Mouse (Mus musculus): ENCODE data around the gene Bard1. TPM values are rescaled to one million over a fixed set of nuclear protein-coding genes. Genes with fewer than 3 reads are reported as not detected.

Bard1 gene
- polyA plus RNA-seq, 1 experiment: 0.20 TPM

DNA sequence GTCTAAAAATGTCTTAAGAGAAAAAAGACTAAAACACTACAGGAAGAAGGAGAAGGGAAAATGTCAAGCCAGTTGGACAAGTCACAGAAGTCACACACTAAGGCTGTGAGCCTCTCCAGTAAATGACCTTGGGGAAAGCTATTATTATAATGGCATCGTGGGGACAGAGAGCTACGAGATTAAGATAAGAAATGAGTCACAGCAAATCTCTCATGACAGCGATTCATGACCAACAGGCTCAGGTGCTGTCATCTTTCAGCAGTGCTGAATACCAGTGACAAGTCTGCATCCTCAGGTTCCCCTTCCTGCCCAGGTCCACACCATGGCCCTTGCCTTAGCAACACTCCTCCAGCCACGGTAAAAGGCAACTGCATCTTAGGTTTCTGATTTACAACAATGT, 46.8 kb downstream of the Bard1 start:
- peaks cover 35% of the 10 kb centered on the region for H3K4me1 ChIP-seq
- no peak overlapping the region for H3K4me3 ChIP-seq (replicated peaks)
- H3K27me3 ChIP-seq (replicated peaks): no peaks in the 10 kb centered on the region
- no peaks in the 10 kb centered on the region for H3K9me3 ChIP-seq
- H3K36me3 ChIP-seq (replicated peaks; ENCODE audit: low read length): peaks cover 40% of the 10 kb centered on the region
- TF ChIP-seq FLI1 (IDR thresholded peaks at IDR 0.05; ENCODE audit: low read length) (no peak), GATA1 (IDR thresholded peaks at IDR 0.05; ENCODE audit: borderline replicate concordance, low read length) (no peak)

DNA sequence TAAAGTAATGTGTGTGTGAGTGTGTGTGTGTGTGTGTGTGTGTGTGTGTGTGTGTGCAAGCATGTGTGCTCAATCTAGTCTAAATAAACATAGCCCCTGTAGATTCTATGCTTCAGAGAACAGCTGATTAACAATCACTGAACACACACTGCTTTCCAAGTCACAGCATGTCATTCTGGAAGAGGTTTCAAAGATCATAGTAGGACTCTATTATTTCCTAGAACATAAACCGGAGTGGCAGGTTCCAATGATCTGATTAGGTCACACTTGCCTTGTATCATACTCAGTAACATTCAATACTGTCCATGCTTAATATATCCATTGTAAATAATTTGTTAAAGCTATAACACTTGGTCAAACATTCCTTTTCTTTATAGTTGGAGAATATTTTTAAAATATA, 47.5 kb downstream of the Bard1 start:
- Histone ChIP-seq H3K27me3 (replicated peaks) (no peaks in the 10 kb centered on the region), H3K4me1 (peaks cover 38% of the 10 kb centered on the region), H3K4me3 (replicated peaks) (no peak overlapping the region), H3K9me3 (no peaks in the 10 kb centered on the region), H3K36me3 (replicated peaks; ENCODE audit: low read length) (peaks cover 39% of the 10 kb centered on the region)
- TF ChIP-seq GATA1 (IDR thresholded peaks at IDR 0.05; ENCODE audit: borderline replicate concordance, low read length): no peak
- no peak for TF ChIP-seq FLI1 (IDR thresholded peaks at IDR 0.05; ENCODE audit: low read length)

DNA sequence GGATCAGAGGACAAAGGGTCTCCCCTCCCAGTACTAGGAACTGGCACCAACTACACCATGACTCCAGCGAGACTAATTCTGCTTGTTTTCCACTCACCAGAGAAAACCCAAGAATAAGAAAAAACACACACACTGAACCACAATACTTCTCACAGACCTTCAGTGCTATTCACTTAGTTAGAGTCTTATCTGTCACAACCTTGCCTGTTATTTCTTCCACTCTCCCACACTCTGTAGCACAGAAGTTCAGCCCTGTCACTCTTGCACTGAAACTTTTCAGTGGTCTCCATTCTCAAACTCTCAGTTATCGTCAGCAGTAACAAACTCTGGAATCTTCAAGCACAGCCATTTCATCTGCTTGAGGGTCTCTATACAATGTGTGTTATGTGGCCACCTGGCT, 50.2 kb downstream of the Bard1 start:
- Histone ChIP-seq H3K9me3 (no peaks in the 10 kb centered on the region), H3K36me3 (replicated peaks; ENCODE audit: low read length) (peaks cover 35% of the 10 kb centered on the region), H3K4me1 (peaks cover 53% of the 10 kb centered on the region), H3K4me3 (replicated peaks) (no peak overlapping the region), H3K27me3 (replicated peaks) (no peaks in the 10 kb centered on the region)
- TF ChIP-seq GATA1 (IDR thresholded peaks at IDR 0.05; ENCODE audit: borderline replicate concordance, low read length) (no peak), FLI1 (IDR thresholded peaks at IDR 0.05; ENCODE audit: low read length) (no peak)

DNA sequence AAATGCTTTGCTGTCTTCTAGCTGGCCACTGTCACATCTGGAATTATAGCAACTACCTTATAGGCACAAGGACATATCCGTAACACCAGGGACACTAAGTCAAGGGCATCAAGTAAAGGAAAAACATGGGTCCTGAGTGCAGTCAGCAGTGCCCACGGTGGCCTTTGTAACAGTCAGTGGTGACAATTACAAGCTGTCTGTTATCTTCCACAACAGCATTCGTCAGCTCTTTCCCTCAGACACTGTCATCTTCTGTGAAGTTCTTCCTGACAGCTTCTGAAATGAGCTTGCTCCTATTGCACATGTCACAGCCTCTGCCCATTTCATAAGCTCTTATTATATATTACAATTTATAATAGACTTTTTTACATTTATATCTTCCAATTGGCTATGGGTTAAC, 50.7 kb downstream of the Bard1 start:
- Histone ChIP-seq H3K4me1 (peaks cover 53% of the 10 kb centered on the region), H3K4me3 (replicated peaks) (peak overlapping the region; percentile 52), H3K27me3 (replicated peaks) (no peaks in the 10 kb centered on the region), H3K36me3 (replicated peaks; ENCODE audit: low read length) (peaks cover 37% of the 10 kb centered on the region), H3K9me3 (no peaks in the 10 kb centered on the region)
- TF ChIP-seq FLI1 (IDR thresholded peaks at IDR 0.05; ENCODE audit: low read length): no peak
- no peak for TF ChIP-seq GATA1 (IDR thresholded peaks at IDR 0.05; ENCODE audit: borderline replicate concordance, low read length)

DNA sequence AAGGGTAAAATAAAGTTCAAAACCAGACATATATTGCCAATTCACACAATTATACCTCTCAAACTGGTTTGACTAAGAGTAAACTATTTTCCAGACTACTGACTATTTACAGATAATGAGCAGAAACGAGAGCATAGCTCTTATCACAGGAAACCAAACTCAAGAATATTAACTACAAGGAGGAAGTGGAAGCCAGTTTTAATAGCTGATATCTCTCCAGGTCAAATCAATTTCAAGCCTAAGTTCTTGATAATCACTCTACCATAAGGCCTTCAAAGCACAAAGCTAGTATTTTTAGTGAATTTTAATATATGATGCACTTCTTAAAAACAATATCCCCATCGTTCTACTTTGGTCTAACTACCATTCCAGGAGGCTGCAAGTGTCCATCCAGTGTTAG, 57.8 kb downstream of the Bard1 start:
- H3K9me3 ChIP-seq: no peaks in the 10 kb centered on the region
- H3K4me1 ChIP-seq: peaks cover 26% of the 10 kb centered on the region
- H3K4me3 ChIP-seq (replicated peaks): no peak overlapping the region
- TF ChIP-seq FLI1 (IDR thresholded peaks at IDR 0.05; ENCODE audit: low read length) (no peak), GATA1 (IDR thresholded peaks at IDR 0.05; ENCODE audit: borderline replicate concordance, low read length) (no peak)
- H3K27me3 ChIP-seq (replicated peaks): no peaks in the 10 kb centered on the region
- peaks cover 36% of the 10 kb centered on the region for H3K36me3 ChIP-seq (replicated peaks; ENCODE audit: low read length)

DNA sequence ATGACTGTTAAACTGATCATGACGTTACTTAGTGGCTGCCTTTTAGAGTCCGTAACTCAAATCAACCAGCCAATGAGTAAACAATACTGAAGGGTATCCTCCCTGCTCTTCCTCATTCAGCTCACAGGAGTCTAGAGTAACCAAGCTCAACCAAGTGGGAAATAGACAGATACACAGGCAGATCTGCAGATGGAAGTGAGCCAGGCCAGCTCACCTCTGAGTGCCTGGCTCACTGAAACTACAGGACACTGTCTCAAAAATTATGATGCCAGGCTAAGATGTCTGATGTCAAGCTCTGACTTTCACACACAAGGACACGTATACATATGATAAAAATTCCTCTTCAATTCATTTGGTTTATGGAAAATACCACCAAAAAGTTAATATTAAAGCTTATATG, 59.0 kb downstream of the Bard1 start:
- H3K4me1 ChIP-seq: peaks cover 17% of the 10 kb centered on the region
- no peaks in the 10 kb centered on the region for H3K9me3 ChIP-seq
- H3K36me3 ChIP-seq (replicated peaks; ENCODE audit: low read length): peaks cover 41% of the 10 kb centered on the region

DNA sequence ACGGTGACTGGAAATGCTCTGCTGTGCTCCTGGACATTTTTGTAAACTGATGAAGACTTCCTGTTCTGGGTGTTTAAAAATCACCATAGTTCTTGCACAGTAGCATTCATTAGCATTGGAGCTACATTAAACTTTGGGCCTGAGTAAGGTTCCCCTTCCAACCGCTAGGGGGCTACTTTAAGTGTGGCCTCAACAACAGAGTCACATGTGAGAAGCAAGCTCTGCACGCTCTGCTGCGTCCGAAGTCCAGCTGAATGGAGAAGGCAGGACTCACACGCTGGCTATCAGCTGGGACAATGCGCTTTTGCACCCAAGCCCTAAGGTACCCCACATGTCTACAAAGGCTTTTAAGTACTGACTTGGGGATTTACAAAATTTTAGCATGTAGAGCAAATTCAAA, 65.9 kb downstream of the Bard1 start:
- peaks cover 38% of the 10 kb centered on the region for H3K36me3 ChIP-seq (replicated peaks; ENCODE audit: low read length)

More for the DNA sequence above, 59.0 kb downstream of the Bard1 start:
- Histone ChIP-seq H3K27me3 (replicated peaks) (no peaks in the 10 kb centered on the region), H3K4me3 (replicated peaks) (no peak overlapping the region)
- TF ChIP-seq FLI1 (IDR thresholded peaks at IDR 0.05; ENCODE audit: low read length): no peak
- TF ChIP-seq GATA1 (IDR thresholded peaks at IDR 0.05; ENCODE audit: borderline replicate concordance, low read length): no peak

DNA sequence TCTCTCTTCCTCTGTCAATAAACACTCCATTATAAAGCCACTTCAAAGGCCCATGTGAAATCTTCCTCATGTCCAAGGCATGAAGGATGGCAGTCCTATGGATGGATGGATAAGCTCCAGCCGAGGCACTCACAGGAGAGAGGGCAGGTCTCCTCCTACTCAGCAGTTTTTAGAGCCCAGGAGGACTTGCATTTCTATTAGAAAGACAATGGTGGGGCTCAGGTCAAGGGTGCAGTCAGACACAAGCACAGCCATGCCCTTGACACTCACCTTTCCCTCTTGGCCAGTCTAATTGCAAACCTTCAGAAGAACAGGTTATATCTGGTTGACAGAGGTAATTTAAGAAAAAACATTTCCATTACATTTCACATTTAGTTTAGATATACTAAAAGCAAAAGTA, 67.4 kb downstream of the Bard1 start:
- Histone ChIP-seq H3K27me3 (replicated peaks) (no peaks in the 10 kb centered on the region), H3K36me3 (replicated peaks; ENCODE audit: low read length) (peaks cover 48% of the 10 kb centered on the region), H3K9me3 (no peaks in the 10 kb centered on the region), H3K4me3 (replicated peaks) (no peak overlapping the region), H3K4me1 (peaks cover 7% of the 10 kb centered on the region; the same call in 1 of the 2 replicates)
- no peak for TF ChIP-seq GATA1 (IDR thresholded peaks at IDR 0.05; ENCODE audit: borderline replicate concordance, low read length)
- TF ChIP-seq FLI1 (IDR thresholded peaks at IDR 0.05; ENCODE audit: low read length): no peak

More for the DNA sequence above, 65.9 kb downstream of the Bard1 start:
- no peak for TF ChIP-seq GATA1 (IDR thresholded peaks at IDR 0.05; ENCODE audit: borderline replicate concordance, low read length)
- TF ChIP-seq FLI1 (IDR thresholded peaks at IDR 0.05; ENCODE audit: low read length): no peak
- no peak overlapping the region for H3K4me3 ChIP-seq (replicated peaks)
- peaks cover 7% of the 10 kb centered on the region; the same call in 1 of the 2 replicates for H3K4me1 ChIP-seq
- no peaks in the 10 kb centered on the region for H3K9me3 ChIP-seq
- no peaks in the 10 kb centered on the region for H3K27me3 ChIP-seq (replicated peaks)

DNA sequence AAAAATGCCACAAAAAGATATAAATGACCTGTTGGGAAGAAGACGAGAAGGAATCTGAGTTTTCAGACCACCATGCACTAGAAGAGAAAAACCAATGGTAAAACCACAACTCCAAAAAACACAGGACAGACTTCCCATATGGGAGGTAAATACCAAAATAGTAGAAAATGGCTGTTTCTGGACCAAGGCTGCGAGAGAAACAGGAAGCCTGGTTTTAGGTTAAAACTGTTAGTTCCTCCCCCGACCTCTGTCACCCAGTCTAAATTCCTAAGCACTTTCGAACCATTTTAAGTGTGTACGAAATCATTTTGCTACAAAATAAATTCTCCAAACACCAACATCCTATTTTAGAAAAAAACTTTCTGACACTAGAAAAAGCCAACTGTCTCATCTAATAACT, 80.2 kb downstream of the Bard1 start:
- Histone ChIP-seq H3K27me3 (replicated peaks) (no peaks in the 10 kb centered on the region), H3K9me3 (peaks cover 16% of the 10 kb centered on the region), H3K36me3 (replicated peaks; ENCODE audit: low read length) (peaks cover 22% of the 10 kb centered on the region), H3K4me1 (peaks cover 48% of the 10 kb centered on the region), H3K4me3 (replicated peaks) (no peak overlapping the region)
- TF ChIP-seq GATA1 (IDR thresholded peaks at IDR 0.05; ENCODE audit: borderline replicate concordance, low read length) (no peak), FLI1 (IDR thresholded peaks at IDR 0.05; ENCODE audit: low read length) (no peak)

DNA sequence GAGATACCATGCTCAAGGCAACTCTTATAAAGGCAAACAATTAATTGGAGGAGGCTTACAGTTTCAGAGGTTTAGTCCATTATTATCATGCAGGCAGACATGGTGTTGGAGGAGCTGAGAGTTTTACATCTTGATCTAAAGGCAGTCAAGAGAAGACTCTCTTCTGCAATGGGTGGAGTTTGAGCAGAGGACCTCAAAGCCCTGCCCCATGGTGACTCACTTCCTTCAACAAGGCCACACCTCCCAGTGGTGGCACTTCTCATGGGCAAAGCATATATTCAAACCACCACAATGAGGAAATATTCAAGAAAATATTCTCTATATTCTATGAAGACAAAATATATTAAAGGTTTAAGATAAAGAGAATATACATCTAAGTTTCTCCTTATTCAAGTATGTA, 88.6 kb downstream of the Bard1 start:
- peaks cover 6% of the 10 kb centered on the region for H3K36me3 ChIP-seq (replicated peaks; ENCODE audit: low read length)
- peaks cover 13% of the 10 kb centered on the region; the same call in 1 of the 2 replicates for H3K9me3 ChIP-seq
- no peaks in the 10 kb centered on the region for H3K27me3 ChIP-seq (replicated peaks)
- H3K4me1 ChIP-seq: peaks cover 33% of the 10 kb centered on the region
- no peak overlapping the region for H3K4me3 ChIP-seq (replicated peaks)
- TF ChIP-seq GATA1 (IDR thresholded peaks at IDR 0.05; ENCODE audit: borderline replicate concordance, low read length): no peak
- TF ChIP-seq FLI1 (IDR thresholded peaks at IDR 0.05; ENCODE audit: low read length): no peak

DNA sequence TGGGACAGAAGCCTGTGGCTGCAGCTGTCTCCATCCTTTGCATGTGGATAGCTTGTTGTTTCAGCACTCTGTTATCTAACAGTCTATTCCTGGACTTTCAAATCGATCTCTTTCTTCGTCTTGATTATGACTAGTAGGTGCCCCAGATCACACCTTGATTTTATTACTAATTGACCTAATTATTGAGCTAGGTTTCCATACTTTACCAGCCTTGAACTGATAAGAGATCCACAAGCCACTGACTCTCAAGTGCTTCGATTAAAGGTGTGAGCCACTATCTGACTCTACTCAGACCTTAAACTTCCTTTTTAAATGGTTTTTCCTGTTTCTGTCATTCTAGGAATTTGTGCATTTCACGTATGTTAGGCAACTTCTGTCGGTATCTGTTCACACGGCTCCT, 96.9 kb downstream of the Bard1 start:
- Histone ChIP-seq H3K27me3 (replicated peaks) (no peaks in the 10 kb centered on the region), H3K36me3 (replicated peaks; ENCODE audit: low read length) (no peaks in the 10 kb centered on the region), H3K9me3 (0 out of 2 replicates have a peak, but pooled peaks cover 4% of the 10 kb centered on the region), H3K4me1 (peaks cover 23% of the 10 kb centered on the region), H3K4me3 (replicated peaks) (no peak overlapping the region)
- no peak for TF ChIP-seq FLI1 (IDR thresholded peaks at IDR 0.05; ENCODE audit: low read length)
- no peak for TF ChIP-seq GATA1 (IDR thresholded peaks at IDR 0.05; ENCODE audit: borderline replicate concordance, low read length)
